Mouse (Mus musculus): ENCODE data around the gene Ccdc58. TPM values are rescaled to one million over a fixed set of nuclear protein-coding genes. Genes with fewer than 3 reads are reported as not detected.
"Not testable (repeated sequence)": the region's sequence is repeated elsewhere in the genome, so short reads cannot be mapped to it uniquely, and the experiment has no call there.

The Ccdc58 gene
- total and polyA plus RNA-seq, 3 experiments, result 98.3 to 183 TPM; not detected in 1

GRCm38 (mm10) chr16:36094079-36094478, 22.6 kb downstream of the Ccdc58 start:
- no peaks in the 10 kb centered on the region for H3K9me3 ChIP-seq (replicated peaks; ENCODE audit: insufficient read depth, low read length)
- H3K4me1 ChIP-seq (ENCODE audit: control insufficient read depth in 1 of 2, insufficient read depth in 2 of 2, low read length in 2 of 2), result no peaks in the 10 kb centered on the region
- H3K27ac ChIP-seq (ENCODE audit: control insufficient read depth, low read depth, low read length), result no peak overlapping the region
- no peak for TF ChIP-seq CTCF (IDR thresholded peaks at IDR 0.05 in 2 of 3, conservative IDR thresholded peaks at IDR 0.05 in 1 of 3; ENCODE audit: control insufficient read depth in 1 of 3, insufficient read depth in 1 of 3, low read depth in 2 of 3, low read length in 3 of 3, poor library complexity in 1 of 3, severe bottlenecking in 1 of 3)
- no peak for TF ChIP-seq ZNF384 (IDR thresholded peaks at IDR 0.05; ENCODE audit: low read depth, low read length)
- TF ChIP-seq CHD2 (IDR thresholded peaks at IDR 0.05; ENCODE audit: low read length), result no peak
- no peak for TF ChIP-seq MEF2A (IDR thresholded peaks at IDR 0.05; ENCODE audit: extremely low read depth, insufficient replicate concordance, low read depth, low read length, poor library complexity, severe bottlenecking)
- no peak overlapping the region for H3K4me3 ChIP-seq (ENCODE audit: control insufficient read depth in 1 of 2, insufficient read depth in 1 of 2, low read depth in 2 of 2, low read length in 2 of 2)
- no peak for DNase-seq (ENCODE audit: low read depth, low spot score)
- H3K27me3 ChIP-seq (ENCODE audit: control insufficient read depth in 1 of 2, insufficient read depth in 2 of 2, low read length in 2 of 2), result no peaks in the 10 kb centered on the region
- no peaks in the 10 kb centered on the region for H3K79me2 ChIP-seq (ENCODE audit: control insufficient read depth, insufficient read depth, low read length, poor library complexity)
- peaks cover 0 to 2% of the 10 kb centered on the region in 2 experiments; a peak in 2 of 4 replicates for H3K36me3 ChIP-seq (ENCODE audit: control insufficient read depth in 1 of 2, insufficient read depth in 2 of 2, low read length in 2 of 2)
- H3K9ac ChIP-seq (ENCODE audit: control insufficient read depth, low read depth, low read length, poor library complexity, severe bottlenecking), result no peak overlapping the region

GRCm38 (mm10) chr16:36097813-36098499, 26.5 kb downstream of the Ccdc58 start:
- not testable (repeated sequence) for H3K79me2 ChIP-seq (ENCODE audit: control insufficient read depth, insufficient read depth, low read length, poor library complexity); H3K4me3 ChIP-seq (ENCODE audit: control insufficient read depth in 1 of 2, insufficient read depth in 1 of 2, low read depth in 2 of 2, low read length in 2 of 2); H3K9me3 ChIP-seq (replicated peaks; ENCODE audit: insufficient read depth, low read length); DNase-seq (ENCODE audit: low read depth, low spot score); H3K27me3 ChIP-seq (ENCODE audit: control insufficient read depth in 1 of 2, insufficient read depth in 2 of 2, low read length in 2 of 2); H3K9ac ChIP-seq (ENCODE audit: control insufficient read depth, low read depth, low read length, poor library complexity, severe bottlenecking); H3K36me3 ChIP-seq (ENCODE audit: control insufficient read depth in 1 of 2, insufficient read depth in 2 of 2, low read length in 2 of 2); H3K4me1 ChIP-seq (ENCODE audit: control insufficient read depth in 1 of 2, insufficient read depth in 2 of 2, low read length in 2 of 2); H3K27ac ChIP-seq (ENCODE audit: control insufficient read depth, low read depth, low read length)

- no peaks in the 10 kb centered on the region for H3K36me3 ChIP-seq (ENCODE audit: control insufficient read depth in 1 of 2, insufficient read depth in 2 of 2, low read length in 2 of 2)
- no peak for DNase-seq (ENCODE audit: low read depth, low spot score)
- TF ChIP-seq EP300 (IDR thresholded peaks at IDR 0.05; ENCODE audit: low read depth in 1 of 2, low read length in 2 of 2), result no peak
- no peak for TF ChIP-seq MAFK (IDR thresholded peaks at IDR 0.05; ENCODE audit: borderline replicate concordance, low read depth, low read length)
- TF ChIP-seq ZMIZ1 (IDR thresholded peaks at IDR 0.05; ENCODE audit: low read depth, low read length), result no peak
- no peak for TF ChIP-seq HCFC1 (IDR thresholded peaks at IDR 0.05; ENCODE audit: low read depth, low read length)
- TF ChIP-seq NRF1 (IDR thresholded peaks at IDR 0.05; ENCODE audit: insufficient read depth, low read depth, low read length, poor library complexity, severe bottlenecking), result no peak
- TF ChIP-seq MYB (IDR thresholded peaks at IDR 0.05; ENCODE audit: low read depth, low read length), result no peak
- no peak for TF ChIP-seq MAZ (IDR thresholded peaks at IDR 0.05; ENCODE audit: low read depth, low read length)
- TF ChIP-seq GABPA (IDR thresholded peaks at IDR 0.05; ENCODE audit: low read depth, low read length), result no peak
- TF ChIP-seq CHD1 (IDR thresholded peaks at IDR 0.05; ENCODE audit: low read depth, low read length), result no peak
- no peaks in the 10 kb centered on the region for H3K27me3 ChIP-seq (ENCODE audit: control insufficient read depth in 1 of 2, insufficient read depth in 2 of 2, low read length in 2 of 2)
- no peak overlapping the region for H3K9ac ChIP-seq (ENCODE audit: control insufficient read depth, low read depth, low read length, poor library complexity, severe bottlenecking)
- no peaks in the 10 kb centered on the region for H3K4me1 ChIP-seq (ENCODE audit: control insufficient read depth in 1 of 2, insufficient read depth in 2 of 2, low read length in 2 of 2)
- H3K4me3 ChIP-seq (ENCODE audit: control insufficient read depth in 1 of 2, insufficient read depth in 1 of 2, low read depth in 2 of 2, low read length in 2 of 2), result no peak overlapping the region
- H3K79me2 ChIP-seq (ENCODE audit: control insufficient read depth, insufficient read depth, low read length, poor library complexity), result no peaks in the 10 kb centered on the region
- H3K9me3 ChIP-seq (replicated peaks; ENCODE audit: insufficient read depth, low read length), result no peaks in the 10 kb centered on the region
- H3K27ac ChIP-seq (ENCODE audit: control insufficient read depth, low read depth, low read length), result no peak overlapping the region
These were observed 30.0 kb downstream of the Ccdc58 start for GRCm38 (mm10) chr16:36101526-36101925.

All from MEL (cell line).